Mouse (Mus musculus) right cerebral cortex, postnatal 36 days (tissue): ENCODE measurements at regions not wholly inside any gene's neighbourhood (a gene's known extent, or its start where the extent isn't known, plus 50 kb on each side); places are given as distances from the start of the nearest gene placed in this dataset.

Source experiments
- DNase-seq, 2 experiments: peaks; one replicate each; pipeline ENCODE4 v3.0.0; 2022; ENCODE audit warnings: low spot score in 2 of 2, mixed read lengths in 1 of 2

- no peak for DNase-seq
Observed at GRCm38 (mm10) chr14:87612871-87613270, 196.4 kb downstream of the Tdrd3 start.

DNA sequence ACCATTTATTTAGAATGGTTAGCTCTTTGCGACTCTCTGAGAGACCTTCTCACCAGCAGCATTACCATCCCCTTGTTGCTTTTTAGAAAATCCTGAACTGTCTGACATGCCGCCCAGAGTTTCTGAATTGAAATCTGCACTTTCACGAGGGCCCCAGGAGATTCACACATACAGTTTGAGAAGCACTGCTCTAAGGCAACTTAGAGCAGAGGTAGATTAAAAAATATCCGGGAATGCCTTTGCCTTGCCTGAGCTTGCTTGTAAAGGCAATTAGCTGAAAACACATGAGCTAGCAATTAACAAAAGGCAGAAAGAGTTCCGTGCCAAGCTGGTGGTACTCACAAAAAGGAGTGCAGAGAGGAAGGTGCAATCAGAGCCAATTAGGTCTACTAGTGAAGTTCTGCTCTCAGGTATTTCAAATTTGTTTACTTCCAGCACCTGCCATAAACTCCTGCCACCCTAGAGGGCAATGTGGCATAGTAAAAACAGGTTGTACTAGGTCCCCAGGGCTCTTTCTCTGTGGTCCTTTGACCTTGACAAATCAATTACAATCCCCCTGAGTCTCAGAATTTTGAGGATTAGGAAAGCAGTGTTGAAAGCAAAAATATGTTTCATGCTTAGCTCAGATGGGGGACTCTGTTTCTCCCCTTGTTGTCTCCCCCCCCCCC lies 203.1 kb downstream of the Tdrd3 start:
- no peak for DNase-seq

GRCm38 (mm10) chr14:87631078-87631813 lies 214.8 kb downstream of the Tdrd3 start:
- DNase-seq = no peak

DNA sequence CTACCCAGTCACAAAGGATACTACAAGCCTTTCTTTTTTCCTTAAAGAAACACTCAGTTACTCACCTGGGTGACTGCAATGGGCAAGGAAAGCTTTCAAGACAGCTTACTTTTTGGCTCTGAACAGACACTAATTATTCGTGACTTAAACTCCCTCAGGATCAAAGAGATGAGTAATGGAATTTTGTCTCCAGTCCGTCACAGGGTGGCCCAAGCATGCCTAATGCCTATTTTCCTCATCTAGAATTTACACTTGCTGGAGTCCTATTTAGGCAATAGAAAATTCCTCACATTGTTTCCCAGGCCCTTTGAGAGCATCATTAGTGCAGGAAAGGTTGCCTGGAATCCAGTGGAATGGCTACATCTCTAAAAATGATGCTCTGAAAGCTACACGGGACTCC lies 218.2 kb downstream of the Tdrd3 start:
- DNase-seq = no peak

- no peak for DNase-seq
Observed at GRCm38 (mm10) chr14:87637131-87637530, 220.7 kb downstream of the Tdrd3 start.

DNA sequence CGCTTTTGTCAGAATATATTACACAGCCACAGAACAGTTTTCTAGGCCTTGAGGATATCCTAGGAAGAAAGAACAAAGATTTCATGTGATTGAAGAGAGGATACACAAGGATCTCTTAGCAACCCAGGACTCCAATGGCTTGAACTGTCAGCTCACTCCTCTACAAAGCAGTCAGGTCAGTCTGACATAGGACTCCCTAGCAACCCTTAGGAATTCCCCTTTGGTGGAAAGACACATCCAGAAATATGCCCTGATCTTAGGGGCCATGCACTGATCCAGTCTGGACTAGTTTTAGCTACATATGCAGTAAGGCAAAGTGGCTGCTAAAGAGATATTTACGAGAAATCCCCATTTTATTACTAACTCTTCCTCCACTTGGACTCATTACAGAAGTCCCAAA lies 251.5 kb downstream of the Tdrd3 start:
- no peak for DNase-seq

DNA sequence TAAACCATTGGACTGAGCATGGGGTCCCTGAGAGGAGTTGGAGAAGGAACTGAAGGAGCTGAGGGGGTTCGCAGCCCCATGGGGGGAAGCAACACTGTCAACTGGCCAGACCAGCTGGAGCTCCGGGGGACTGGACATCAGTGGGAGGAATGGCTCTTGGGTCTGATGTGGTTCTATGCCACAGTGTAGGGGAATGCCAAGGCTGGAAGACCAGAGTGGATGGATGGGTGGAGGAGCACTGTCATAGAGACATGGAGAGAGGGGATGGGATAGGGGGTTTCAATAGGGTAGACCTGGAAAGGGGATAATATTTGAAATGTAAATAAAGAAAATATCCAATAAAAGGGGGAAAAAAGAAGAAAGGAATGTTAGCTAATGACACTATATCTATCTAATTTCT lies 253.1 kb downstream of the Tdrd3 start:
- DNase-seq = no peak

GRCm38 (mm10) chr14:87680788-87681187 lies 264.3 kb downstream of the Tdrd3 start:
- DNase-seq = no peak

- peak; percentile 7 to 10 for DNase-seq
Observed at GRCm38 (mm10) chr14:87683091-87683806, 266.8 kb downstream of the Tdrd3 start.

GRCm38 (mm10) chr14:87689866-87690265 lies 273.4 kb downstream of the Tdrd3 start:
- DNase-seq = no peak

GRCm38 (mm10) chr14:87736456-87736855 lies 320.0 kb downstream of the Tdrd3 start:
- no peak for DNase-seq

GRCm38 (mm10) chr14:87745524-87745923 lies 329.1 kb downstream of the Tdrd3 start:
- no peak for DNase-seq

DNA sequence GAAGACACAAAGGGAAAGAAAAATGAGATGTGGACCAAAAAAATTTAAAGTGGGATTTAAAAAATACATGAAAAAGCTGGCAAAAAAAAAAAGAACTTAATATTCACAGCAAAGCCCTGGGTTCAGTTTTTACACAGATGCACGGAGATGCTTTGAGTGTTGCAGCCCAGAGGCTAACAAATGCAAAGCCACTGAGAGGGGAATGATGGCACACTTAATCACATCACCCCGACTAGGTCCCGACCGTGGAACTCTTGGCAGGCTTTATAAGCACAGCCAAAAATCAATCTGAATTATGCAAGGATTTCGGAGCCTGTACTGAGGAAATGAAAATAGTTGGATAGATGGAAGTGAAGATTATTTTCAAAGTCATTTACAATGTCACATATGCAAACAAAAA lies 329.6 kb downstream of the Tdrd3 start:
- DNase-seq = no peak

GRCm38 (mm10) chr14:87749068-87749467 lies 332.6 kb downstream of the Tdrd3 start:
- DNase-seq = no peak

GRCm38 (mm10) chr14:87749762-87750161 lies 333.3 kb downstream of the Tdrd3 start:
- no peak for DNase-seq

DNA sequence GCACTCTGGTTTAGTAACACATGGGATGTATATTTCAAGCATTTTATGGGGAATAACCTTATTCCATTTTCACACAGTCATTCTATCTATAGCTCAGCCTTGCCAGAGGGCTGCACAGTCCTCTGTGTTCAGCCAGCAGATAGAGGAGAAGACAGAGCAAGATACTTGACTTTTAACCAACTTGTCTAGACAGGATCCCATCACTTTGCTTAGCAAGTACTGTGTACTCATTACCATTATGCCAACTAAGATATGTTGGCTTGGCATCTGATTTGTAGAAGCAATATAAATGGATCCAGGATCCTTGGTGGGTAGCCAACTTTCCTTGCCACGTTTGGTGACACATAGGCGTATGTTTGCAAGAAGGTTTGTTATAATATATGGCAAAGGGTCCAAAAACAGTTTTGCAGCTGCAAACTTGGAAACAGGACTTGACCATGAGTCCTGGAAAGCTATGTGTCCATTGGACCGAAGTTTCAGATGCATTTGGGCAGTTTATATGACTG lies 334.3 kb downstream of the Tdrd3 start:
- no peak for DNase-seq

DNA sequence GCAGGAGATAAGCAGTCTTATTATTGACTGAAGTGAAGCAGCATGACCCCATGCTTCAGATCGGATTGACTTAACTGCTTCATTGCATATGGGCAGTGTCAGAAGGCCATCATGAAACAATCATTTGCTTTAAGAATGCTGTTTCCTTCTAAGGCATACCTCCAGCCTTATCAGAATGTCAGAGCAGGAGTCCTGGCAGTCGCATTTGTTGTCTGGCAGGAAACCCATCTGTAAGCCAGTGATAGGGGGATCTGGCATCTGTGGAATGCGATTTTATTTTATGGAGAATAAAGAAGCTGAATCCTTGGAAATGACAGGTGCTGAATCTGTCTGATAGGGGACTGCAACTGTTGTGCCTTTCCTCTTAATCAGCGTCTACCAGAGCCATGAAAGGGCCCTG lies 338.3 kb downstream of the Tdrd3 start:
- DNase-seq = no peak

DNA sequence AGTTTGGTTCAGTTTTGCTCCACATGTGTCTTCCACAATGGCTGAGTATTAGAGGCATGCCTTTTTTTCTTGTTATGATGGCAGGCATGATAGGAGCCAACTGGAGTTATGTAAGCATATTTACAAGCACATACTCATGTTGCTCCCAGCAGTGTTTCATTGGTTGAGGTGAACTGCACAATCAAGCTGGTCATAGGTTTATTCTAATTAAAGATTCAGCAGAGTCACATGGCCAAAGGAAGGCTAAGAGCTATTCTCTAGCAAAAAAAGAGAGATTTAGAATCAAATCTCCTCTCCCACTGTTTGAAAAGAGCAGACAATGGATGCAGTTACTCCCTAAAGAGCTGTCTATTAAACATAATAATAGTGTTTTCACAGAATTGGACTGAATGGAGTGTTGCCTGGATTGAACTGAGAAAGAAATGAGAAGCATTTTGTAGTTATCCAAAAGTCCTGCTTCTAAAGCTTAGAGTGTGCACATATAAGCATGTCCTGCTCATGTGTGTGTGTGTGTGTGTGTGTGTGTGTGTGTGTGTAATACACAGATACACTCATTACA lies 359.0 kb downstream of the Tdrd3 start:
- no peak for DNase-seq

GRCm38 (mm10) chr14:87799803-87800202 lies 383.4 kb downstream of the Tdrd3 start:
- no peak for DNase-seq

DNA sequence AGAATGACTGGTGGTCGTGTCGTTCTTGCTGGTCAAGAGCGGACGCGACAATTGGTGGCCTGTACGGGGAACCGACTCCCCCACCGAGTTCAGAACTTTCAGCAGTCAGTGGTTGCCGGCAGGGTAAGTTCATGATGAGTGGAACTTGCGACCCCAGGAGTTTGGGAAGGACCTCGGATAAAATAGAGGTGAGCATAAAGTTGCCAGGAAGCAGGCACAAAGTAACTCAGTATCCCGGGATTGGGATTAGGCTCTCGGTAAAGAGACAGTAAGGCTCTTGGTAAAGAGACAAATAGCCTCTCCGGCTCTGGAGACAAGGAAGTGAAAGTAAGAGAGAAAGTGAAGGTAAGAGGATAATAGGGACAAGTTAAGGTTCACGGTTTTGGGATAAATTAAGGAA lies 393.2 kb downstream of the Tdrd3 start:
- peak in 1 of 2 experiments; percentile 2 for DNase-seq

- DNase-seq = no peak
Observed at GRCm38 (mm10) chr14:87844120-87844519, 427.7 kb downstream of the Tdrd3 start.

GRCm38 (mm10) chr14:87861486-87861885 lies 445.0 kb downstream of the Tdrd3 start:
- no peak for DNase-seq
